Mouse (Mus musculus) midbrain, embryonic 14.5 days (tissue): ENCODE measurements around the gene Dennd1a. TPM values are rescaled to one million over a fixed set of nuclear protein-coding genes. Genes with fewer than 3 reads are reported as not detected.

ENCODE experiments used
- ATAC-seq: fragments of 200-750 bp; cut with Nextera tagmentation; 2 replicates; pipeline ENCODE4 v1.8.0; 2017; ENCODE audit warnings: moderate number of reproducible peaks, moderate library complexity; ENCODE audit not compliant: low FRiP score, low TSS enrichment
- DNase-seq: peaks from one replicate; pipeline ENCODE4 v3.0.0-alpha.2; 2015
- H3K27ac ChIP-seq: fragments of 300-500 bp; sonication (generic); replicated peaks from 2 replicates; pipeline ENCODE4 v1.5.1; 2014; ENCODE audit warnings: mild to moderate bottlenecking, low read depth, low read length, moderate library complexity
- H3K27me3 ChIP-seq: fragments of 300-500 bp; sonication (generic); 2 replicates; pipeline ENCODE4 v1.6.1; 2014; ENCODE audit warnings: low read length, control low read depth, mixed read lengths; ENCODE audit not compliant: control insufficient read depth, insufficient read depth
- H3K36me3 ChIP-seq: fragments of 300-500 bp; sonication (generic); 2 replicates; pipeline ENCODE4 v1.6.1; 2014; ENCODE audit warnings: low read length, control low read depth; ENCODE audit not compliant: control insufficient read depth, insufficient read depth
- H3K4me1 ChIP-seq: fragments of 300-500 bp; sonication (generic); 2 replicates; pipeline ENCODE4 v1.6.1; 2014; ENCODE audit warnings: mild to moderate bottlenecking, antibody characterized with exemption, low read length, control low read depth; ENCODE audit not compliant: control insufficient read depth, insufficient read depth
- H3K4me2 ChIP-seq: fragments of 300-500 bp; sonication (generic); 2 replicates; pipeline ENCODE4 v1.6.1; 2014; ENCODE audit warnings: mild to moderate bottlenecking, low read length, moderate library complexity
- H3K4me3 ChIP-seq: fragments of 300-500 bp; sonication (generic); replicated peaks from 2 replicates; pipeline ENCODE4 v1.5.1; 2014; ENCODE audit warnings: low read depth, low read length
- H3K9ac ChIP-seq: fragments of 300-500 bp; sonication (generic); replicated peaks from 2 replicates; pipeline ENCODE4 v1.6.1; 2014; ENCODE audit warnings: mild to moderate bottlenecking, low read length, moderate library complexity
- H3K9me3 ChIP-seq: fragments of 300-500 bp; sonication (generic); 2 replicates; pipeline ENCODE4 v1.6.1; 2016; ENCODE audit warnings: low read length, control low read depth, mixed read lengths; ENCODE audit not compliant: control insufficient read depth
- WGBS: fragments of 180-500 bp; shearing (Covaris S2); extraction: QIAGEN DNeasy Blood & Tissue Kit; methylation state at CpG from one replicate; pipeline ENCODE4 v1.1.7; 2014; 5-methylcytosine and 5-hydroxymethylcytosine counted together
- polyA plus RNA-seq: library from polyadenylated mRNA; unstranded; fragments of >200 nt; fragmentation: Nextera tagmentation; extraction: Ambion mirVana; gene quantifications from 2 replicates; pipeline ENCODE4 v1.2.1, GENCODE M21; 2014

Gene Dennd1a
- polyA plus RNA-seq, 1 experiment from 2014 or later: 16.6 TPM

- WGBS: 3% methylated on average over 9 of the region's 9 CpGs
- Histone ChIP-seq H3K27ac (peak overlapping the region; percentile 26; the same call in 1 of the 2 replicates), H3K4me3 (no peak overlapping the region), H3K4me1 (peaks cover 48% of the 10 kb centered on the region), H3K4me2 (no peak overlapping the region), H3K9ac (no peak overlapping the region), H3K27me3 (no peaks in the 10 kb centered on the region), H3K9me3 (no peaks in the 10 kb centered on the region), H3K36me3 (no peaks in the 10 kb centered on the region)
- ATAC-seq (no peak), DNase-seq (peak; percentile 58)
These were observed 520.1 kb downstream of the Dennd1a start for GRCm38 (mm10) chr2:37767080-37767547.

GRCm38 (mm10) chr2:37766027-37766761 is 521.0 kb downstream of the Dennd1a start:
- no peak for DNase-seq
- no peaks in the 10 kb centered on the region for H3K9me3 ChIP-seq
- no peaks in the 10 kb centered on the region for H3K27me3 ChIP-seq
- H3K27ac ChIP-seq: no peak overlapping the region
- no peak overlapping the region for H3K4me3 ChIP-seq
- 29% methylated on average over 11 of the region's 11 CpGs for WGBS
- ATAC-seq: peak; percentile 19; the same call in 1 of the 2 replicates
- no peak overlapping the region for H3K4me2 ChIP-seq
- H3K36me3 ChIP-seq: no peaks in the 10 kb centered on the region
- peaks cover 43% of the 10 kb centered on the region for H3K4me1 ChIP-seq
- no peak overlapping the region for H3K9ac ChIP-seq

DNA sequence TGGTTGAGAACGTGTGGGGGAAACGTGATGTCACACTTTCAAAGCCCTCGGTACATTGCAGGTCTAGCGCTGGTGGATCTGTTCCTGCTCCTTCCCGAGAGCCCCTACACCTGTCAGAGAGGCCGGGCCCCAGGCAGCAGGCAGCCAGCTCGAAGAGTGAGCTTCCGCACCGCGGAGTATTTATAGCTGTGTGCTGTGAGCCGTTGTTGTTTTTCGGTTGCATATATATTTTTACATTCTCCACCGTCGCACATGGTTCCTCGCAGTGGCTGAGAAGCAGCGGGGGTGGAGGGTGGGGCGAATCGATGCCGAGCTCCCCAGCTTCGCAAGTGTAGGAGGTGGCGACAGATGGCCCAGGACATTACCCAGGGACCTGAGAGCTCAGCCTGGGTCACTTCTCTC is 522.1 kb downstream of the Dennd1a start:
- Histone ChIP-seq H3K9ac (no peak overlapping the region; the same call in 1 of the 2 replicates), H3K4me3 (no peak overlapping the region), H3K4me1 (peaks cover 42% of the 10 kb centered on the region), H3K36me3 (no peaks in the 10 kb centered on the region), H3K9me3 (no peaks in the 10 kb centered on the region), H3K27me3 (no peaks in the 10 kb centered on the region), H3K4me2 (0 out of 2 replicates have a peak overlapping the region, but pooled peaks have one; percentile 16), H3K27ac (no peak overlapping the region)
- no peak for DNase-seq
- 23% methylated on average over 21 of the region's 21 CpGs for WGBS
- ATAC-seq: no peak

- Histone ChIP-seq H3K27ac (no peak overlapping the region), H3K36me3 (no peaks in the 10 kb centered on the region), H3K27me3 (no peaks in the 10 kb centered on the region), H3K9ac (no peak overlapping the region), H3K4me3 (no peak overlapping the region), H3K9me3 (no peaks in the 10 kb centered on the region), H3K4me2 (no peak overlapping the region), H3K4me1 (peaks cover 40% of the 10 kb centered on the region)
- WGBS: 96% methylated on average over 2 of the region's 2 CpGs
- ATAC-seq (no peak), DNase-seq (no peak)
These were observed 522.7 kb downstream of the Dennd1a start for GRCm38 (mm10) chr2:37764514-37764913.

DNA sequence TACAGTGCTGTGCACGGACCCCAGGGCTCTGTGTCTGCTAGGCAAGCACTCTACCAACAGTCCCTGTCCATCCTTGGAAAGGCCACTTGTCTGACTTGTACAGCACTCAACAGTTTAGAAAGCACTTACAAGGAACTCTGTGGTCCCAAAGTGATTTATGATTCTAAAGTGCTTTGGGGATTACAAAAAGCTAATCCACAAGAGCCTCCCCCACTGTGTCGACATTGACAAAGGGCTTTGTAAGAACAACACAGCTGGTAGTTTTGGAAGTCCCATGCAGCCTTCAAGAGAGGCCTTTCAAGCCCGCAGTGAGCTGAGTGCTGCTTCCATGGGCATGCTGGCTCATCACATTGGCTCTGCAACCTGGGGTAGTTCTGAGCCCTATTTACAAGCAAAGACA is 523.6 kb downstream of the Dennd1a start:
- H3K4me3 ChIP-seq: no peak overlapping the region
- no peak overlapping the region for H3K9ac ChIP-seq
- no peaks in the 10 kb centered on the region for H3K27me3 ChIP-seq
- no peaks in the 10 kb centered on the region for H3K36me3 ChIP-seq
- H3K9me3 ChIP-seq: no peaks in the 10 kb centered on the region
- 9% methylated on average over 3 of the region's 3 CpGs for WGBS
- ATAC-seq (no peak), DNase-seq (no peak)
- peaks cover 39% of the 10 kb centered on the region for H3K4me1 ChIP-seq
- no peak overlapping the region for H3K4me2 ChIP-seq
- H3K27ac ChIP-seq: no peak overlapping the region

DNA sequence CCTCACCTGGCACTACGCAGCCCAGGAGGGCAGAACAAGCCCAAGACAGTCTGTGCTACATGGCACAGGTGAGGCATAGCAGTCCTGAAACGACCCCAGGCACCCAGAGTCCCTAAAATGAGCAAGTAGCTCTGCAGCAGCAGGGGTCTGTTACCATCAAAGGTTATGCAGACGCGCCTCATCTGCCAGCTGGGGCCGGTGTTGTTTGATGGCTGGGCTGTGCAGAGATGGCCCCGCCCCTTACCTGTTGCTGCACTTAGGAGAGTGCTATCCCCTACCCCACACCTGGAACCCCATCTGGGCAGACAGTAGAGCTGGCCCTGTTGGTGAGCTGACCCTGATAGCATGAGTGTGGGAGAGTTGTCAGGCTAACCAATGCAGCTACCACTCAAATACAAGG is 526.6 kb downstream of the Dennd1a start:
- ATAC-seq (no peak), DNase-seq (no peak)
- peaks cover 27% of the 10 kb centered on the region for H3K4me1 ChIP-seq
- H3K4me3 ChIP-seq: no peak overlapping the region
- no peak overlapping the region for H3K4me2 ChIP-seq
- H3K27me3 ChIP-seq: no peaks in the 10 kb centered on the region
- H3K27ac ChIP-seq: no peak overlapping the region
- no peaks in the 10 kb centered on the region for H3K36me3 ChIP-seq
- WGBS: 36% methylated on average over 6 of the region's 6 CpGs
- H3K9me3 ChIP-seq: no peaks in the 10 kb centered on the region
- no peak overlapping the region for H3K9ac ChIP-seq

GRCm38 (mm10) chr2:37758343-37759015 is 528.7 kb downstream of the Dennd1a start:
- H3K4me2 ChIP-seq: peak overlapping the region; percentile 29
- DNase-seq (peak; percentile 77), ATAC-seq (peak; percentile 35; the same call in 1 of the 2 replicates)
- no peaks in the 10 kb centered on the region for H3K36me3 ChIP-seq
- peak overlapping the region; percentile 74 for H3K27ac ChIP-seq
- H3K9me3 ChIP-seq: no peaks in the 10 kb centered on the region
- H3K4me3 ChIP-seq: no peak overlapping the region
- 3% methylated on average over 21 of the region's 21 CpGs for WGBS
- H3K4me1 ChIP-seq: peaks cover 14% of the 10 kb centered on the region
- peak overlapping the region; percentile 34 for H3K9ac ChIP-seq
- H3K27me3 ChIP-seq: no peaks in the 10 kb centered on the region

- Histone ChIP-seq H3K36me3 (no peaks in the 10 kb centered on the region), H3K4me1 (peaks cover 14% of the 10 kb centered on the region), H3K9ac (0 out of 2 replicates have a peak overlapping the region, but pooled peaks have one; percentile 34), H3K4me2 (peak overlapping the region; percentile 29; the same call in 1 of the 2 replicates), H3K27ac (peak overlapping the region; percentile 74), H3K27me3 (no peaks in the 10 kb centered on the region), H3K9me3 (no peaks in the 10 kb centered on the region), H3K4me3 (no peak overlapping the region)
- ATAC-seq: no peak
- 77% methylated on average over 4 of the region's 4 CpGs for WGBS
- no peak for DNase-seq
These were observed 529.4 kb downstream of the Dennd1a start for GRCm38 (mm10) chr2:37757784-37758183.
